Mouse (Mus musculus) embryo, embryonic 9.5 days (tissue): ENCODE results near the gene Mrps5.
A peak's percentile ranks its signal among the peaks of the same experiment; 100 is the strongest.

Experiments
- DNase-seq: peaks from one replicate; pipeline ENCODE4 v3.0.0-alpha.2; 2017; ENCODE audit errors: extremely low spot score

The Mrps5 gene

GRCm38 (mm10) chr2:127619311-127619710, 32.3 kb downstream of the Mrps5 start:
- no peak for DNase-seq

DNA sequence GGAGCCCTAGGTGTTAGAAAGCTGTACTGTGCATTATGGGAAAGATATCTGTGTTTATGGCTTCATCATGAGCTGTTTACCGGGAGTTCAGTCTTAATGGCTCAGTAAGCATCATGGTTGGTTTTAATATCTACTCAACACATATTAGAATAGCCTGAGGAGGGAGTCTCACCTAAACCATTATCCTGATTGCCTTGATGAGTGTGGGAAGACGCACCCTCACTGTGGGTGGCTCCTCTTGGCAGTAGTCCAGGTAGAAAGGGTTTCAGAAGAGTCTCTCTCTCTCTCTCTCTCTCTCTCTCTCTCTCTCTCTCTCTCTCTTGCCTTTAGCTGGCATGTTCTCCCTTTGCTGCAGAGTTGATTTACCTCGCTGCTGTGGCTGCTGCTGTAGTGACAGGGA, 35.0 kb downstream of the Mrps5 start:
- DNase-seq = no peak

- DNase-seq = no peak
These were observed 37.8 kb downstream of the Mrps5 start for GRCm38 (mm10) chr2:127624786-127625185.

DNA sequence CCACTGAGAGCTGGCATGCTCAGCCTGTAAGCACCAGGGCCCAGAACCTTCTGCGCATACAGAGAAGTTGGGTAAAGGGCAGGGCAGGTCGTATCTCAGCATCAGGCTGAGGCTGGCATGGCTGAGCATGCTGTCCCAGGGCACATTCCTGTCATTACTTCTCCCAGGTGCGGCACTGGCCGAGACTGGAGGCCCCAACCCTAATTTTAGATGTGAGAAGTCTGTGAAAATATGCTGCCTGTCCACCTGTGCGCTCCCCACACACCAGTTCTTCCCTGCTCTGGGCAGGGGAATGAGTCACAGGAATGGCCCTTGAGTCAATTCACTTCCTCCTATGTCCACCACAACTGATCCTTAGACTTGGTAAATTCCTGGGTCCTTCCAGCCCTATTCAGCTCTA, 38.6 kb downstream of the Mrps5 start:
- DNase-seq = no peak

DNA sequence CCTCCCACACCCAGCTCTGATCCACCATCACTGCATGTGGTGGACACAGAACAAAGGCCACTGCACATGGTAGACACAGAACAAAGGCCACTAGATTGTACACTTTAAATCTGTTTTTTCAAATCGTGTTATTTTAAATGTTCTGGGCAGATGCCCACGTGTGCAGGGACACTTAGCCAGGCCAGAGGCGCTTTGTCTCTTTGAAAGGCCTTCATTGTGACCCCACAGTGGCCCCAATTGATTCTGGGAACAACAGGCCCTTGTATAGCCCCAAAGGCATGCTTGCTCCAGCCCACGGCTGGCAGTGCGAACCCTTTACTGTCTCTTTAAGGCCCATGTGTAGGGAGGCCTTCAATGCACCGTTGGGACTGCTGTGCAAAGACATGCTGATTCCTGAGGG, 40.3 kb downstream of the Mrps5 start:
- DNase-seq = no peak

DNA sequence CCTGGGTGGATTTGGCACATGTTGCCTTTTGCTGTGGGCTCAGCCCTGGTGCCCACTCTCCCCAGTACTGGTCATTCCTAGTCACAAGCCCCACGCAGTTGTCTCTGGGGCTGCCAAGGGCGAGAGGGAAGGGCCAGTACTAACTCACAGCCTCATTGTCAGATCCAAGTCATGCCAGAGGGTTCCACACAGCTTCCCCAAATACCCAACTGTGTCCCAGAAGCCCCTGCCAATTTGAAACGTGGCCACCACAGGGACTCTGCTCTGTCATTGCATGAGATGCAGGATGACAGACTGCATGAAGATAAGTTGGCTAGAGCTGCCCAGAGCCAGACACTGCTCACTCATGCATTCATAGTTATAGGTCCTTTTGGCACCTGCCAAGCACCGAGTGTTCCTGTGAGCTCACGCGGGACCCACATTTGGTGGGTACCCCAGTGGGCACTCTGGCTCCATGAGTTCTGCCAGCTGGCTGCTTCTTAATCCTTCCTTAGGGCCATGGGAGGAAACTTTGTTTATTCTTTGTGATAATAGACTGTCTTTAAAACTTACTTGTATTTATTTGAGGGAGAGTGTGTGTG, 41.1 kb downstream of the Mrps5 start:
- no peak for DNase-seq

- no peak for DNase-seq
These were observed 45.6 kb downstream of the Mrps5 start for GRCm38 (mm10) chr2:127632601-127633000.

- DNase-seq = no peak
These were observed 48.6 kb downstream of the Mrps5 start for GRCm38 (mm10) chr2:127635581-127635980.

- DNase-seq = no peak
These were observed 52.0 kb downstream of the Mrps5 start for GRCm38 (mm10) chr2:127638973-127639372.

GRCm38 (mm10) chr2:127643728-127644704, 57.0 kb downstream of the Mrps5 start:
- DNase-seq = no peak

DNA sequence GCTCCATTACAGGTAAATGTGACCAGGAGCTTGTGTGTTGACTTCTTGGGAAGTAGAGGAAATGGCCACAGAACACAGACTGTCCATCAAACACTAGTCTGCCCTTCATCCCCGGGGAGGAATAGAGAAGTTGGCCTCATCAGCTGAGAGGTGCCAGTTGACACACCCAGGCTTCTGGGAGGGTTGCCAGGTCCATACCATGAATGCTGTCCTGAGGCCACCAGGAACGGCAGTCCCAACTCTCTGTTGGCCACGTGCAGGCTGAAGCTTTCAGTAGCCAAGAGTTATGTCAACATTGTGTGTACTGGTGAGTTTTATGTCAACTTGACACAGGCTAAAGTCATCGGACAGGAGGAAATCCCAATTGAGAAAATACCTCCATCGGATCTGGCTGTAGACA, 59.9 kb downstream of the Mrps5 start:
- no peak for DNase-seq

- no peak for DNase-seq
These were observed 61.1 kb downstream of the Mrps5 start for GRCm38 (mm10) chr2:127648145-127648544.

- DNase-seq = no peak
These were observed 62.9 kb downstream of the Mrps5 start for GRCm38 (mm10) chr2:127649921-127650320.

GRCm38 (mm10) chr2:127651601-127652000, 64.6 kb downstream of the Mrps5 start:
- no peak for DNase-seq

DNA sequence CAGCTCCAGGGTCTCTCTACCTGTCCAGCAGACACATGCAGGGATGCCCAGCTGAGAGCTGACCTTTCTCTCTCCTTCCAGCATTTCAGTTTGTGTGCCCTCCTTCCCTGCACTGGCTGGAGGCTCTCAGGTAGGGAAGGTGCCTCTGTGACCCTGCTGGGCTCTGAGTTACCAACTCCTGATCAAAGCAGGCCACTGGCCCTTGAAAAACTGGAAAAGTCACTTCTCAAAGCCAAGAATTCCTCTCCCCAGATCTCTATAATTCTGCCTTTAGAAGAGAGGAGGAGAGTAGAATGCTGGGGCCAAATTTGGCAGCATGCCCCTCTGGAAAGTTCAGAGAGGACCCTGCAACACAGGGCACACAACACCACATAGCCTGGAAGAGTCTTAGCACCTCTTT, 65.3 kb downstream of the Mrps5 start:
- DNase-seq = no peak

GRCm38 (mm10) chr2:127652805-127653204, 65.8 kb downstream of the Mrps5 start:
- DNase-seq = no peak

DNA sequence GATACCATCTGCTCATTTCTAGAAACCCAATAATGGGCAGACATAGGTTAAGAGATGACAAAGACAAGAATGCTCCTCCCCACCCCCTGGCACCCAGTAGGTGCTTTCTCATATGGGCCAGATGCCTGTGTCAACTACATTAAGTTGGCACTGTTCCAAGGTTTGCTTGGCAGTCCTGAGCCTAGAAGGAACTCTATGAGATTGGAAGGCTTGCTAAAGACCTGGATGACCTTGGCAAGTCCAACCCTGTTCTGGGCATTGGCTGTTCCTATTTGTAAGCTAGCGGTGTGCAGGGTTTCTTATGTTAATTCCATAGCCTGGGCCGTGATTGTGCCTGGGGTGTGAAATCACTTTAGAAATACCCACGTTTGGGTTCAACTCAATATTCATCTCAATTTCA, 67.8 kb downstream of the Mrps5 start:
- DNase-seq = no peak

DNA sequence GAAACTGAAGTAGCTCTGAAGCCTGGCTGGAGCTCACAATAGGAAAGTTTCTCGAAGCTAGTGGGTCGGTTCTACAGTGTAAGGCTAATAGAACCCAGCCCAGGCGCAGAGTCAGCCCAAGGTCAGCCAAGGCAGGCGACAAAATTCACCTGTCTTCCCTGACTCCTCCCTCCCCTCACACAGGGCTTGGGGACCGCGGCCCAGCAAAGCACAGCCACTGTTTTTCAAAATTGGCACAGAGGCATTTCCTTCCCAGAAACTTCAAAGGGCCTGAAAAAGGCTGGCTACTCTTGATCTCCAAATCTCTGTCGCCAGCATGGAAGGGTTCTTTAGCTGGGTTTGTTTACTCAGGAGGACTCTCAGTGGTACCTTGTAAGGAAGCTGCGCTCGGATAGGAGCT, 68.4 kb downstream of the Mrps5 start:
- peak; percentile 5 for DNase-seq

DNA sequence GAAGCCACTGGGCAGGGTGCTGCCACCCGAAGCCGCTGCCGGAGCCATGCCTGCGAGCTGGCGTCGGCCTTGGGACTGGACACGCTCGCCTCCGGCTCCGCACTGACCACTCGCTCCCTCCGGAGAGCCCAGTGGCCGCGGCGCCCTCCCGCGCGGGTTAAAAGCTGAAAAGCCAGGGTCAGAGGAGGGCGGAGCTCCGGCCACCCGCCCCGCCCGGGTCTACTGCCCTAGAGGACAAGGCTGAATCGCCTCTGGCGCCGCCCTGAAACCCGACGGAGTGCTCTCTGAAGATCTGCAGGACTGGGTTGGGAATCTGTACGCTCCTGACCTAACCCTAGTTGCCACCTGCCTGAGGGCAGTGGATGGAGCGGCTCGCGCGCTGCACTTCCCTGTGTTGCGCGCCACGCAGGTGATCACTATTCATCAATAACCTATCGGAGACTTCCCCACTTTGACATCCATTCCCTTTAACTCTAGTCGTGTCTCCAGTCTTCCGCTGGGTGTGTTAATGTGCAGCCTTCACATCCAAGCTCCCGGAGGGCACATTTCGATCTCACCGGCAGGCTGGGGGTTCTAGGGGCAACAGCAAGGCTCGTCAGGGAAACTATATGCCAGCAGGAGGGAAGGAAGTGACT, 69.2 kb downstream of the Mrps5 start, which contains the start of gene Mal:
Mal (minus strand) TSS at position 610 of the 635 bp plus-strand sequence.
- DNase-seq = peak; percentile 81
